Mouse (Mus musculus): Measurements from ENCODE around the gene Adra1b. TPM values are rescaled to one million over a fixed set of nuclear protein-coding genes. Genes with fewer than 3 reads are reported as not detected.
A peak's percentile ranks its signal among the peaks of the same experiment; 100 is the strongest.

The Adra1b gene
- polyA plus RNA-seq, 1 experiment, result 5.6 TPM

- H3K27me3 ChIP-seq (replicated peaks; ENCODE audit: control insufficient read depth, insufficient read depth, low read length), result no peaks in the 10 kb centered on the region
- no peaks in the 10 kb centered on the region for H3K36me3 ChIP-seq (ENCODE audit: control insufficient read depth, insufficient read depth, low read length)
- H3K4me1 ChIP-seq (ENCODE audit: control insufficient read depth, insufficient read depth, low read length), result no peaks in the 10 kb centered on the region
- no peak overlapping the region for H3K27ac ChIP-seq (ENCODE audit: insufficient read depth, low read depth, low read length)
- DNase-seq, result peak; percentile 79
- TF ChIP-seq CTCF (conservative IDR thresholded peaks at IDR 0.05; ENCODE audit: insufficient read depth, insufficient read length, low read depth, low read length) (peak; percentile 85), POLR2A (IDR thresholded peaks at IDR 0.05; ENCODE audit: low read depth, low read length) (no peak)
- WGBS, result 2% methylated on average over 37 of the region's 37 CpGs
- peak overlapping the region; percentile 58 for H3K4me3 ChIP-seq (ENCODE audit: insufficient read depth, low read depth, low read length)
Observed at GRCm38 (mm10) chr11:43766922-43767648, 133.9 kb downstream of the Adra1b start.

- no peak for TF ChIP-seq CTCF (conservative IDR thresholded peaks at IDR 0.05; ENCODE audit: insufficient read depth, insufficient read length, low read depth, low read length)
Observed at GRCm38 (mm10) chr11:43758436-43758835, 142.6 kb downstream of the Adra1b start.

GRCm38 (mm10) chr11:43755411-43755810 lies 145.6 kb downstream of the Adra1b start:
- Histone ChIP-seq H3K4me1 (ENCODE audit: control insufficient read depth, insufficient read depth, low read length) (no peaks in the 10 kb centered on the region), H3K4me3 (ENCODE audit: insufficient read depth, low read depth, low read length) (no peak overlapping the region), H3K27me3 (replicated peaks; ENCODE audit: control insufficient read depth, insufficient read depth, low read length) (no peaks in the 10 kb centered on the region), H3K27ac (ENCODE audit: insufficient read depth, low read depth, low read length) (no peak overlapping the region), H3K36me3 (ENCODE audit: control insufficient read depth, insufficient read depth, low read length) (no peaks in the 10 kb centered on the region)
- DNase-seq, result no peak
- TF ChIP-seq CTCF (conservative IDR thresholded peaks at IDR 0.05; ENCODE audit: insufficient read depth, insufficient read length, low read depth, low read length) (no peak), POLR2A (IDR thresholded peaks at IDR 0.05; ENCODE audit: low read depth, low read length) (no peak)
- 65% methylated on average over 5 of the region's 5 CpGs for WGBS

More at GRCm38 (mm10) chr11:43758436-43758835, 142.6 kb downstream of the Adra1b start:
- no peak overlapping the region for H3K27ac ChIP-seq (ENCODE audit: insufficient read depth, low read depth, low read length)
- H3K4me1 ChIP-seq (ENCODE audit: control insufficient read depth, insufficient read depth, low read length), result no peaks in the 10 kb centered on the region
- H3K4me3 ChIP-seq (ENCODE audit: insufficient read depth, low read depth, low read length), result no peak overlapping the region
- whole genome bisulfite sequencing, result 57% methylated on average over 2 of the region's 2 CpGs
- H3K36me3 ChIP-seq (ENCODE audit: control insufficient read depth, insufficient read depth, low read length), result no peaks in the 10 kb centered on the region
- H3K27me3 ChIP-seq (replicated peaks; ENCODE audit: control insufficient read depth, insufficient read depth, low read length), result no peaks in the 10 kb centered on the region
- no peak for DNase-seq

- no peak for DNase-seq
- Histone ChIP-seq H3K4me1 (ENCODE audit: control insufficient read depth, insufficient read depth, low read length) (no peaks in the 10 kb centered on the region), H3K27me3 (replicated peaks; ENCODE audit: control insufficient read depth, insufficient read depth, low read length) (no peaks in the 10 kb centered on the region), H3K27ac (ENCODE audit: insufficient read depth, low read depth, low read length) (no peak overlapping the region), H3K4me3 (ENCODE audit: insufficient read depth, low read depth, low read length) (no peak overlapping the region), H3K36me3 (ENCODE audit: control insufficient read depth, insufficient read depth, low read length) (no peaks in the 10 kb centered on the region)
- 67% methylated on average over 1 of the region's 1 CpGs for WGBS
- TF ChIP-seq CTCF (conservative IDR thresholded peaks at IDR 0.05; ENCODE audit: insufficient read depth, insufficient read length, low read depth, low read length) (no peak), POLR2A (IDR thresholded peaks at IDR 0.05; ENCODE audit: low read depth, low read length) (no peak)
Observed at GRCm38 (mm10) chr11:43754568-43754967, 146.4 kb downstream of the Adra1b start.

- Histone ChIP-seq H3K36me3 (ENCODE audit: control insufficient read depth, insufficient read depth, low read length) (no peaks in the 10 kb centered on the region), H3K27ac (ENCODE audit: insufficient read depth, low read depth, low read length) (no peak overlapping the region), H3K4me3 (ENCODE audit: insufficient read depth, low read depth, low read length) (no peak overlapping the region), H3K4me1 (ENCODE audit: control insufficient read depth, insufficient read depth, low read length) (peaks cover 3% of the 10 kb centered on the region; the same call in 1 of the 2 replicates), H3K27me3 (replicated peaks; ENCODE audit: control insufficient read depth, insufficient read depth, low read length) (no peaks in the 10 kb centered on the region)
- 75% methylated on average over 2 of the region's 2 CpGs for WGBS
- TF ChIP-seq CTCF (conservative IDR thresholded peaks at IDR 0.05; ENCODE audit: insufficient read depth, insufficient read length, low read depth, low read length) (0 out of 2 replicates have a peak, but pooled peaks have one; percentile 5), POLR2A (IDR thresholded peaks at IDR 0.05; ENCODE audit: low read depth, low read length) (no peak)
- DNase-seq, result no peak
Observed at GRCm38 (mm10) chr11:43751542-43751941, 149.5 kb downstream of the Adra1b start.

GRCm38 (mm10) chr11:43747233-43748226 lies 153.5 kb downstream of the Adra1b start, which contains the start of gene Ttc1:
Gene Ttc1, minus strand, starts transcription at chr11:43748008.
- Histone ChIP-seq H3K4me3 (ENCODE audit: insufficient read depth, low read depth, low read length) (peak within 1 kb of the TSS; percentile 81), H3K27ac (ENCODE audit: insufficient read depth, low read depth, low read length) (peak within 1 kb of the TSS; percentile 51), H3K27me3 (replicated peaks; ENCODE audit: control insufficient read depth, insufficient read depth, low read length) (no peaks in the 10 kb centered on the region), H3K36me3 (ENCODE audit: control insufficient read depth, insufficient read depth, low read length) (no peaks in the 10 kb centered on the region), H3K4me1 (ENCODE audit: control insufficient read depth, insufficient read depth, low read length) (peaks cover 3% of the 10 kb centered on the region; the same call in 1 of the 2 replicates)
- DNase-seq, result peak; percentile 99
- TF ChIP-seq CTCF (conservative IDR thresholded peaks at IDR 0.05; ENCODE audit: insufficient read depth, insufficient read length, low read depth, low read length), result no peak
- peak; percentile 93 for TF ChIP-seq POLR2A (IDR thresholded peaks at IDR 0.05; ENCODE audit: low read depth, low read length)
- WGBS, result 1% methylated on average over 47 of the region's 47 CpGs
